Mouse (Mus musculus) kidney, adult 8-10 months (tissue): Measurements from ENCODE around the gene Thap12.

ENCODE experiments used
- DNase-seq, 2 experiments: peaks; one replicate each; pipeline ENCODE4 v3.0.0; 2022

Thap12 gene

GRCm38 (mm10) chr7:98702283-98703240 is at the start of gene Thap12:
Gene Thap12, plus strand, starts transcription at chr7:98703103.
- peak; percentile 99 for DNase-seq

DNA sequence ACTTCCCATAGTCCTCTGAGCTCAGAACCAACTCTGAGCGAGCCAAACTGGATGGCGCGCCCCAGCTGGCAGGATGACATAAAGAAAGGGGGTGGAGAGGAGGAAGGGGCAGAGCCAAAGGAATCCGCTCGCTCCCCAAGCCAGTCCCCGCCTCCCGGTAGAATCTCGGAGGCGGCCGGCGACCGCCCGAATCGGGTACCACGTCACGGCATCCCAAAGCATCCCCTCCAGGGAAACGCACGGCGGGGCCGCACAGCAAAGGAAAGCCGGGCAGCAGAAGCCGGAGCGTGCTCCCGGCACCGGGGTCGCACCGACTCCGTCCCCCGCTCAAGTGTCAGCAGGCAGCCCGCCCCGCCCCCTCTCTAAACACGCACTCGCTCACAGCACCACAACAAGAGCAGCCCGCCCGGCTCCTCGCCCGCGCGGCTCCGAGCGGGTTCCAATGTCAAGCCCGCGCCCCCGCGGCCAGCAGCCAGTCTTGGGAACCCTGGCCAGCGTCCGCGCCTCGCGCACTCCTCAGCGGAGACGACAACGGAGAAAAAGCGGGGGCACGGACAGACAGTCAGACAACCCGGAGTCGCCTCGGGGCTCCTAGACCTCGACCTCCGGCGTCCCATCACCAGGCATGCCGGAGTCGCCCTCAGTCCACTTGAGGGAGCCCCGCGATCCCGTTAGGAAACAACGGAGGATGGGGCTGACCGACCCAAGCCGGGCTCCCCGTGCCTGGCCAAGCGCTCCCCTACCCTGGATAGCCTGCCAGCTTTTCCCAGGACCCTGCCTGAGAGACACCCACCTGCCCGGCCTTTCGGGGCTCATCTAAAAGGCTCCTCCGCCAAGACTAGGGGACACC is 47.0 kb upstream of the Thap12 start:
- DNase-seq = peak; percentile 71 to 76

DNA sequence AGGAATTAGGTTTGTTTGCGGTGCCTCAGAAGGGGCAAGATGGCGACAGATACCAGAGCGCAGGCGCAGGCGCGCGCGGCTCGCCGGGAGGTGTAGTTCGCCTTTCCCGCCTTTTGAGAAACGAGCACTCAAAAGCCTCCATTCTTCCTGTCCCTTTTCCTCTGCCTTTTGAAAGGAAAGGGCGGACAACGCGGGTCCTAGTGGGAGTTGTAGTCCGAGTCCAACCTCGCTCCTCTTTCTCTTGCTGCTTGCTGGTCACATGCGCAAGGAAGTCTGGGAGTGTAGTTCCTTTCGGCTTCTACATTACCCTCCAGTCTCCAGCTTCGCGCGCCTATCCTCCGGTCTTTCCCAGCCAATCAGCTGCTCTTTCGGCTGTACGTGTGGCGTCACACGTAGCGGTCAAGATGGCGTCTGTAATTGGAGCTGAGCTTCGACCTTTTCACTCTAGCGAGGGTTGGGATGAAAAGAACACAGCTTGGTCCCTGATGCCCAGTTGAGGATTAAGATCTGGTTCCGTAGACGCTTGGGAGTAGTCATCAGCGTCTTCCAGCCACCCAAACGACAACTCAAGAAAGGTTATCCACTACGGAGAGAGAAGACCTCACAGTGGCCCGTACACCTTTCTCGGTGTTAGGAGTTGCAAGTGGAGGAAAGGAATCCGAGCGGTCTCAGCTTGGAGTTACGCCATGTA is 46.2 kb upstream of the Thap12 start, which contains the start of gene Emsy:
Gene Emsy, minus strand, starts transcription at position 253 of the 691 bp plus-strand sequence.
- peak; percentile 96 to 99 for DNase-seq

- no peak for DNase-seq
Measured at GRCm38 (mm10) chr7:98665166-98665565, 37.7 kb upstream of the Thap12 start.

- DNase-seq = no peak
Measured at GRCm38 (mm10) chr7:98665726-98666125, 37.2 kb upstream of the Thap12 start.

GRCm38 (mm10) chr7:98667956-98668746 is 34.8 kb upstream of the Thap12 start:
- DNase-seq = no peak

DNA sequence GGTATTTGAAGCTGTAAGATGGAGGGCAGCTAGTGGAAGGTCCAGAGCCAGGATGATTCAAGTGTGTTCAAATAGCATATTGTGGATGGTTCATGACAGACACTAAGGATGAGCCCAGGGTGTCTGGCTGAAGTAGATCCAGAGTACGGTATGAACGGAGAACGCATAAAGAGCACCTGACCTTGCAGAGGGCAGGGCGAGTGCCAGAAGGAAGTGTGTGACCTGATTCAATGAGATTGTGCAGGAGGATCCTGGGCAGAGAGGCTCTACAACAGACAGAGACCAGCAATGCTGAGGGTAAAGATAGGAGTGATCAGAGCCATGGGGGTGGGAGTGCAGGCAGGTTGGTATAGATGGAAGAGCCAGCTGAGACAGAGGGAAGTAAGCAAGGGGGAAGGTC is 32.1 kb upstream of the Thap12 start:
- no peak for DNase-seq

DNA sequence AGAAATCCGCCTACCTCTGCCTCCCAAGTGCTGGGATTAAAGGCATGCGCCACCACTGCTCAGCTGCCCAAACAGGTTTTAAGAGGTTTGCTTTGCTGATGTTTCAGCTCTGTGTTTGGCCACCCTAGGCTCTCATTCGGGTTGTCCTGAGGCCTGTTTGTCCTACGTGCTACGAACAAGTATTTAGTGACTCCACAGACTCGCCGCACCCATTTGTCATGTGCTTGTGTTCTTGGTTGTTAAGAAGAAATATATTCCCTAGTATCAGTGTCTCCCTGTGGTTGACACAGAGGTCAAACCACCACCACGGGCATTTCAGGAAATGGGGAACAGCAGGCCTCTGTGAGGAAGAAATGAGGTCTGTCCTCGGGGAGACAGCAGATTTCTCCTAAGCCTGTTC is 31.5 kb upstream of the Thap12 start:
- DNase-seq = no peak

- no peak for DNase-seq
Measured at GRCm38 (mm10) chr7:98672241-98672955, 30.5 kb upstream of the Thap12 start.

DNA sequence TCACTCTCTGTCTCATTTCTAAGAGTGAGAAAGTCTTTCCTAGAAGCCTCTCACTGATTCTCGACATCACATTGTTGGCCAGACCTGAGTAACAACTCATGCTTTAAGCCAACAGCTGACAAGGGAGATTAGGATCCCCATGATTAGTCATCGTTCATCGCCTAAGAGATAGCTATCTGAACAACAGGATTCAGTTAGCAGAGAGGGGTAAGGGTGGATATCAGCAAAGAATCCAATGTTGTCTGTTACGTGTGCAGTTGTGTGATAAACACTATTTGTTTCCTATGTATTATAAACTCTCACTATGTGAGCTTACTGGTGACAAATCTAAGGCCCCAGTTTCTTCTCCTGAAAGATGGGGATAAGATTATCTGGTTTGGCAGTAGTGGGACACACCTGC is 28.6 kb upstream of the Thap12 start:
- no peak for DNase-seq

DNA sequence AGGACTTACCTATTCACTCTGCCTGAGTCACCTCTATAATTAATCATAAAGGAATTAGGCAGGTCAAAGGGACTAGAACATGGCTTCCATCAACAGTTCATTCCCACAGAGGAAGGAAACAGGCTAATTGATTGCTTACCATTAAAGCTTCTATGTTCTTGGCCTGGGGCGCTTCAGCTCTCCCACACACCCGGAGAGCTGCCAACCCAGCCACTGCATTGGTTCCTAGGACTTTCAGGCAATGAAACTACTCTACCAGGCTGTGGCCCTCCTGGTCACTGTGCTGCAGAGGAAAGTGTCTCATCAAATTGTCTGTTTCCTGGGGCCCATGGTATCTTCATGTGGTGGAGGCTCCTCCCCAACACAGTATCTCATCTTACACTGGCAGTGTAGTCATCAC is 25.4 kb upstream of the Thap12 start:
- DNase-seq = no peak

- DNase-seq = peak in 1 of 2 experiments; percentile 21
Measured at GRCm38 (mm10) chr7:98678441-98678840, 24.5 kb upstream of the Thap12 start.

DNA sequence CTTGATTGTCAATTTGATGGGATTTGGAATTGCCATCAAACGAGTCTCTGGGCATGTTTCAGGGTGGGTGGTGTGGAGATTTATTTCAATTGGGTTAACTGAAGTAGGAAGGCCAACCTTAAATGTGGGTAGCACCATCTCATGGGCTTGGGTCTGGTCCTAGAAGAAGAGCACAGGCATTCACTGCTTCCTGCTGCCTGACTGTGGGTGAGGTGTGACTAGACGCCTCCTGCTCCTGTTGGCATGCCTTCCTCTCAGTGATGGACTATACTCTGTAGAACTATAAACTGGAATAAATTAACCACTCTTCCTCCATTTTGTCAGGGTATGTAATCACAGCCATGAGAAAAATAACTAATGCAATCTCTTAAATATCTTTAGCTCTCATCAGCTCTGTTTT is 22.2 kb upstream of the Thap12 start:
- no peak for DNase-seq

DNA sequence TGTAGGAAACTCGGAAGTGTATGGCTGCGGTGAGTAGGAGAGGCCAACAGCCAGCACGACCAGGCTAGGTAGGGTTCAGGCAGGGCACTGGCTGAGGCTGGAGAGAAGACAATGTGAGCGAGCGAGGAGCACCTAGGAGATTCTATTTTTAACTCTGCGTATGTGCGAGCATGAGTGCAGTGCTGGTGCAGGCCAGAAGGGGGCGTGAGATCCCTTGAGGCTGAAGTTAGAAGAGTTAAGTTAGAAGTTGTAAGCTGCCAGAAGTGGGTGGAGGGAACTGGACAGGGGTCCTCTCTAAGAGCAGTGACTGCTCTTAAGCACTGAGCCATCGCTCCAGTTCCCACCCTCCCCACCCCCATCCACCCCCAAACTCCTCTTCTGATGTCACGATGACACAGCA is 20.1 kb upstream of the Thap12 start:
- DNase-seq = no peak

GRCm38 (mm10) chr7:98685895-98686294 is 17.0 kb upstream of the Thap12 start:
- peak in 1 of 2 experiments; percentile 34 for DNase-seq

- DNase-seq = no peak
Measured at GRCm38 (mm10) chr7:98690126-98690525, 12.8 kb upstream of the Thap12 start.

DNA sequence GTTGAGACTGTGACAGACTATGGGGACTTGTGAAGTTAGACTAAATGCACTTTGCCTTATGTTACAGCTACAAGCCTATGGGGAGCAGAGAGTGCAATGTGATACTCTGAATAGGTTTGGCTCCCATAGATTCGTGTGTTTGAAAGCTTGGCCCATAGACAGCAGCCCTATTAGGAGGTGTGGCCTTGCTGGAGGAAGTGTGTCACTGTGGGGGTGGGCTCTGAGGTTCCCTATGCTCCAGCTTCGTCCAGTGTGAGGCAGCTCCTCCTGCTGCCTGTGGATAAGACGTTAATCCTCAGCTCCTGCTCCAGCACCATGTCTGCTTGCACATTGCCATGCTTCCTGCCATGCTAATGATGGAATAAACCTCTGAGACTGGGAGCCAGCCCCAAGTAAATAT is 12.1 kb upstream of the Thap12 start:
- DNase-seq = no peak

DNA sequence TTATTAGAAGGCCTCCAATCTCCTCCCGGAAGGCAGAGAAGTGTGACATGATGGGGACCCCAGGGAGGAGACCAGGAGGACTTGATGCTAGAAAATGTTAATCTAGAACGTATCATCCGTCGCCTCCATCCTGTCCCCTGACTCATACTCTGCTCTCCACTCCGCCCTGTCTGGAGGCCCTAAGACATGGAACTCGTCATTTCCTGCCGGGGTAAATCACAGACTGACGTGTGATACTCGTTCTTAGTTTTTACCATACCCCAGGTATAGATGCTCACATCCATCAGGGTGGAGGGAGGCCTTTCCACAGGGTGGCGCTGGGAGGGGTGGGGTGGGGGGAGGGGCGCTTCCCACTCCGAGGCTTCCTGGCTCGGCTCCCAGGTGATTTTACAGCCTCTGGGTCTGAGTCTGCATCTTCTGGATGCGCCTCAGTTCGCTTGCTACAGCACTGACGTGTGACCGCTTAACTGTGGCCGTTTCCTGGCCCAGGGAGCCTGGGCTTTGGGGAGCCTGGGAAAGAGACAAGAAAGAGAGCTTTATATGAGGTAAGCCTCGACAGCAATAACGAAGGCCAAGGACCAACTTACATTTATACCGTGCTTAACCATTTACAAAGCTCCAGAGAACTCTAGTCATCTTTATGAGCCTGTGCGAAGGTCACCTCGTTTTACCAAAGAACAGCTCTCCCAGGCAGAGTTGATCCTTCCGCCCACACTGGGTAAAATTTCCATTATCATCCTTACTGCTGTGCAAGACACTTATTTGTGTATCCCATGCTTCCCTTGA is 9.9 kb upstream of the Thap12 start:
- DNase-seq = peak; percentile 57 to 66

GRCm38 (mm10) chr7:98694046-98694445 is 8.9 kb upstream of the Thap12 start:
- DNase-seq = no peak

DNA sequence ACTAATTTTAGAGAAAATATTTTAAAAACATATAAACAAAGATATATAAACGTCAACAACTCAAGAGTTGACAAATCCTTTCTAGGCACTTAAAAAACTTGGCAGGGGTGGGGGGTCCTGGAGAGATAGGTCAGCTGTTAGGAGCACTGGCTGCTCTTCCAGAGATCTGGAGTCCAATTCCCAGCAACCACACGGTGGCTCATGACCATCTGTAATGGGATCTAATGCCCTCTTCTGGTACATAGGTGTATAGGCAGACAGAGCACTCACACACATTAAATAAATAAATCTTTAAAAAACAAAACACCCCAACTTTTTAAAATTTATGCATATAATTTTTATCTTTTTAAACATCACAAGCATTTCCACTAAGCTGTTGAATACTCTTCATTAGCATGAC is 5.4 kb upstream of the Thap12 start:
- no peak for DNase-seq

DNA sequence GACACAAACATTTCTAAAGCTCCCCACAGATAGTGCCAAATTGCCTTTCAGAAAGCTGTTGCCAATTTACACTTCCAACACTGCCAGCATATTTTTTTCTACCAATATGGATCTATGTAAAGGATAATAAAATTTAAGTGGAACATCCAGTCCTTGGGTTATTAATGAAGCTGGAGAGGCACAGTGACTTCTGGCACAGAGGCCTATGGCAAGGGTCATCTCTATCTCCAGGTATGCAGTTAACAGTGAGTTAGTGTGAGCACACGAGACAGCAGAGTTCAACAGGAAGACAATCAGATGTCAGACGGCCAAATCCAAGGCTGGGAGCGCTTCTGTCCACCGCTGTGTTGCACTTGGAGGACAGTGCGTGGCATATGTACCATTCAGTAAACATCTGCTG is 4.9 kb upstream of the Thap12 start:
- no peak for DNase-seq
